Mouse (Mus musculus) liver, adult 2 months (tissue): ENCODE measurements around the gene Srcin1. TPM values are rescaled to one million over a fixed set of nuclear protein-coding genes. Genes with fewer than 3 reads are reported as not detected.
A peak's percentile ranks its signal among the peaks of the same experiment; 100 is the strongest.

ENCODE experiments used
- DNase-seq: peaks from one replicate; pipeline ENCODE4 v3.0.0-alpha.2; 2011; ENCODE audit warnings: low read depth, low spot score; ENCODE audit errors: extremely low read depth
- H3K27ac ChIP-seq: fragments of 200-500 bp; replicated peaks from 2 replicates; pipeline ENCODE4 v1.5.1; 2012; ENCODE audit warnings: low read depth, mild to moderate bottlenecking, control low read depth, inconsistent platforms, low read length; ENCODE audit not compliant: insufficient read depth
- H3K27me3 ChIP-seq: fragments of 200-500 bp; 2 replicates; pipeline ENCODE4 v1.6.1; 2012; ENCODE audit warnings: mild to moderate bottlenecking, moderate library complexity, low read length, inconsistent platforms; ENCODE audit not compliant: control insufficient read depth, insufficient read depth
- H3K36me3 ChIP-seq: fragments of 200-500 bp; 2 replicates; pipeline ENCODE4 v1.6.1; 2012; ENCODE audit warnings: low read length, inconsistent platforms; ENCODE audit not compliant: control insufficient read depth, insufficient read depth
- H3K4me1 ChIP-seq: fragments of 200-500 bp; 2 replicates; pipeline ENCODE4 v1.6.1; 2011; ENCODE audit warnings: low read length; ENCODE audit not compliant: control insufficient read depth, insufficient read depth
- H3K4me3 ChIP-seq: fragments of 200-500 bp; 2 replicates; pipeline ENCODE4 v1.5.1; 2011; ENCODE audit warnings: low read depth, mild to moderate bottlenecking, control low read depth, low read length, moderate library complexity; ENCODE audit not compliant: insufficient read depth
- H3K79me2 ChIP-seq: fragments of 200-500 bp; 2 replicates; pipeline ENCODE4 v1.6.1; 2012; ENCODE audit warnings: inconsistent platforms, mild to moderate bottlenecking, low read length, moderate library complexity; ENCODE audit not compliant: control insufficient read depth, insufficient read depth
- H3K9ac ChIP-seq: fragments of 200-500 bp; 2 replicates; pipeline ENCODE4 v1.6.1; 2012; ENCODE audit warnings: low read depth, mild to moderate bottlenecking, control low read depth, inconsistent platforms, low read length
- CTCF ChIP-seq: fragments of 200-500 bp; IDR thresholded peaks from 2 replicates; pipeline ENCODE4 v1.5.1; 2011; ENCODE audit warnings: low read depth, low read length, control low read depth
- POLR2A ChIP-seq: fragments of 200-500 bp; IDR thresholded peaks from 2 replicates; pipeline ENCODE4 v1.6.1; 2011; ENCODE audit warnings: low read length, control low read depth; ENCODE audit not compliant: insufficient read depth; ENCODE audit errors: extremely low read depth
- WGBS: fragments of 180-500 bp; shearing (Covaris S2); methylation state at CpG from one replicate; pipeline ENCODE4 v1.1.7; 2018; 5-methylcytosine and 5-hydroxymethylcytosine counted together
- polyA plus RNA-seq: library from polyadenylated mRNA; depleted of rRNA; stranded (reverse); fragments of >200 nt; gene quantifications from 2 replicates; pipeline ENCODE4 v1.2.3, GENCODE M21; 2012
- total RNA-seq: library from RNA; depleted of rRNA; stranded (reverse); fragments of >200 nt; gene quantifications from 2 replicates; pipeline ENCODE4 v1.2.3, GENCODE M21; 2014

Srcin1 gene
- total and polyA plus RNA-seq, 2 experiments: under 0.01 to 0.12 TPM

GRCm38 (mm10) chr11:97589216-97589615, 13.2 kb upstream of the Srcin1 start:
- 44% methylated on average over 10 of the region's 10 CpGs for WGBS
- Histone ChIP-seq H3K9ac (no peak overlapping the region), H3K36me3 (no peaks in the 10 kb centered on the region), H3K27me3 (no peaks in the 10 kb centered on the region), H3K79me2 (no peaks in the 10 kb centered on the region), H3K27ac (no peak overlapping the region), H3K4me1 (no peaks in the 10 kb centered on the region), H3K4me3 (no peak overlapping the region)
- no peak for TF ChIP-seq POLR2A
- no peak for TF ChIP-seq CTCF
- no peak for DNase-seq

- no peak for DNase-seq
- Histone ChIP-seq H3K27me3 (no peaks in the 10 kb centered on the region), H3K36me3 (no peaks in the 10 kb centered on the region), H3K4me3 (no peak overlapping the region), H3K27ac (peak overlapping the region; percentile 13; the same call in 1 of the 2 replicates), H3K79me2 (no peaks in the 10 kb centered on the region), H3K4me1 (no peaks in the 10 kb centered on the region), H3K9ac (no peak overlapping the region)
- WGBS: 55% methylated on average over 10 of the region's 10 CpGs
- TF ChIP-seq POLR2A (no peak), CTCF (no peak)
Measured at GRCm38 (mm10) chr11:97585932-97586331, 9.9 kb upstream of the Srcin1 start.

- Histone ChIP-seq H3K4me1 (no peaks in the 10 kb centered on the region), H3K9ac (no peak overlapping the region), H3K27me3 (no peaks in the 10 kb centered on the region), H3K27ac (no peak overlapping the region), H3K36me3 (no peaks in the 10 kb centered on the region), H3K79me2 (no peaks in the 10 kb centered on the region), H3K4me3 (no peak overlapping the region)
- no peak for DNase-seq
- TF ChIP-seq CTCF (no peak), POLR2A (no peak)
- WGBS: 87% methylated on average over 7 of the region's 7 CpGs
Measured at GRCm38 (mm10) chr11:97584476-97584875, 8.5 kb upstream of the Srcin1 start.

- no peak overlapping the region for H3K27ac ChIP-seq
- no peaks in the 10 kb centered on the region for H3K36me3 ChIP-seq
- H3K4me1 ChIP-seq: no peaks in the 10 kb centered on the region
- H3K9ac ChIP-seq: no peak overlapping the region
- no peak overlapping the region for H3K4me3 ChIP-seq
- 42% methylated on average over 10 of the region's 10 CpGs for WGBS
- H3K27me3 ChIP-seq: peaks cover 7% of the 10 kb centered on the region
- H3K79me2 ChIP-seq: no peaks in the 10 kb centered on the region
- TF ChIP-seq CTCF (no peak), POLR2A (no peak)
- no peak for DNase-seq
Measured at GRCm38 (mm10) chr11:97579088-97579857, 3.3 kb upstream of the Srcin1 start.

GRCm38 (mm10) chr11:97578286-97578685, 2.3 kb upstream of the Srcin1 start:
- DNase-seq: no peak
- Histone ChIP-seq H3K27me3 (peaks cover 7% of the 10 kb centered on the region), H3K27ac (no peak overlapping the region)

GRCm38 (mm10) chr11:97575638-97576037, 348 bp downstream of the Srcin1 start:
- no peaks in the 10 kb centered on the region for H3K36me3 ChIP-seq
- no peak overlapping the region for H3K27ac ChIP-seq
- 2% methylated on average over 18 of the region's 18 CpGs for WGBS
- no peak overlapping the region; the same call in 1 of the 2 replicates for H3K9ac ChIP-seq
- H3K27me3 ChIP-seq: peaks cover 9% of the 10 kb centered on the region
- DNase-seq: peak; percentile 34
- H3K79me2 ChIP-seq: no peaks in the 10 kb centered on the region
- H3K4me1 ChIP-seq: no peaks in the 10 kb centered on the region
- TF ChIP-seq POLR2A (no peak), CTCF (peak; percentile 94)
- H3K4me3 ChIP-seq: peak overlapping the region; percentile 57

More at GRCm38 (mm10) chr11:97578286-97578685, 2.3 kb upstream of the Srcin1 start:
- Histone ChIP-seq H3K36me3 (no peaks in the 10 kb centered on the region), H3K4me1 (no peaks in the 10 kb centered on the region), H3K79me2 (no peaks in the 10 kb centered on the region), H3K9ac (no peak overlapping the region), H3K4me3 (no peak overlapping the region)
- TF ChIP-seq CTCF: no peak
- WGBS: 56% methylated on average over 2 of the region's 2 CpGs
